Mouse (Mus musculus): Measurements from ENCODE around the gene C1qtnf1. TPM values are rescaled to one million over a fixed set of nuclear protein-coding genes. Genes with fewer than 3 reads are reported as not detected.

The C1qtnf1 gene
- polyA plus RNA-seq, 1 experiment = 21.8 TPM

DNA sequence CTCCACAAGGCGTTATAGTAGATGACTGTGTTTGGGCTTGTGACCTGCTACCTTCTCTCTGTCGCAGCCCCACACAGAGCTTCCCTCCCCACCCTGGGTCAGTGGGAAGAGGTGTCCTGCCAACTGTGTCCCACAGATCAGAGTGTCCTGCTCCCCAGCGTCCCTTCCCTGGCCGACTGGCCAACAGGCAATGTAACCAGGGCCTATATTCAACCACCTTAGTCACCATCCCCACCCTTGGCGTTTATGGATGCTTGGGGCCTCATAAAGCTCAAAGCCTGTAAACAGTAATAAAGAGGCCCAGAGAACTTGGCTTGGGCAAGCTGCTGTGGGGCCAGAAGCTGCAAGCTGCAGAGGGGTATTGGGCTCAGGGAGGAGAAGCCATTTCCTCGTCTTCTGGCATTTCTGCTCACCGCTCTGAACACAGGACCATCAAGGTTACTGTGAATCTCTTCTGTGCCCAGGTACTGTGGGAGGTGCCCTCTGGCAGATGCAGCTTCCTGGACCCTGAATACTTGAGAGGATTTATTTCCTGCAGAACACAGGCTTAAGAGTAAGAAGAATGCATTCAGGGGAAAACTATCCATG, 47.6 kb downstream of the C1qtnf1 start:
- no peak overlapping the region for H3K4me3 ChIP-seq (replicated peaks; ENCODE audit: extremely low read depth, low read depth, low read length)
- no peak for DNase-seq
- 0 out of 2 replicates have a peak, but pooled peaks cover 3% of the 10 kb centered on the region for H3K4me1 ChIP-seq (ENCODE audit: control insufficient read depth, insufficient read depth, low read length)
- WGBS = 89% methylated on average over 7 of the region's 7 CpGs
- TF ChIP-seq POLR2A (IDR thresholded peaks at IDR 0.05; ENCODE audit: borderline replicate concordance, extremely low read depth, low read depth, low read length) = no peak
- no peak for TF ChIP-seq CTCF (IDR thresholded peaks at IDR 0.05; ENCODE audit: insufficient read depth, low read length)

DNA sequence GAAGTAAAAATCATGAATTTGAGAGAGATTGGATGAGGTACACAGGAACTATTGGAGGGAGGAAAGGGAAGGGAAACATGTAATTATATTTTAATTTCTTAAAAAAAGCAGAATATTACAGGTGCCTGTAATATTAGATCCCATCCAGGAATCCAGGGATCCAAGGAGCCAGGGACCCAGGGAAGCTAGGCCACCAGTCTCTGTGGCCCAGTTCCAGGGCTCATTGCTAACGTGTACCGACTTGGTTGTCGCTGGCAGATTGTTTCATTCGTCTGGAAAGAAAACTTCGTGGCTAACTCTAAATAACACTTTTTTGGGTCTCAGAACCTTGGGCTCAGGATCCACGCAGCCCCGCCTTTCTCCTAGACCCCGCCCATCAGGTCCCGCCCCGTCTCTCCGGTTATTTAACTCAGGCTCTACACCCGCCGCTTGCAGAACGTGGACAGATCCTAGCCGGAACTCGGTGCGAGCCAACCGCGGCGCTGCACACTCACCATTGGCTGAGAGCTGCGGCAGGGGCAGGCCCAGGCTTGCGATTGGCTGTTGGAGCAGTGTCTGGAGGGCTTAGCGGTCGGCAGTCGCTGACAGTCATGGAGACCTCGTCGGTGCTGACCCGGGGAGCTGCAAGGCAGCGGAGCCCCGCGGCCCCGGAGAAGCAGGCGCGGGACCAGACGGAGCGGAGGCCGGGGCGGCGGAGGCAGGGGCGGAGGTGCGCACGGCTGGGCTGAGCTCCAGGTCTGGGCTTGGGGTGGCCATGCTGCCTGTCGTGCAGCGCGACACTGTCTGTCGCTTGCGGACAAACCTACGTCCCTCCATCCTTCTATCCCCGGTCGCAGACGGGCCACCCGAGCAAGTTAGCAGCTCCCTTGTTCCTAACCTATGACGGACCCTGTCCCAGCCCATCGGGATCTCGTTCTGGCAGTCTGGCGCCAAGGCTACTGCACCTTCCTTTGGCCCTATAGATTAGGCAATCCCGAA, 48.7 kb downstream of the C1qtnf1 start, which contains the start of gene Engase:
Engase (plus strand) TSS at position 434 of the 978 bp plus-strand sequence.
- H3K4me3 ChIP-seq (replicated peaks; ENCODE audit: extremely low read depth, low read depth, low read length) = peak within 1 kb of the TSS; percentile 65
- H3K4me1 ChIP-seq (ENCODE audit: control insufficient read depth, insufficient read depth, low read length) = 0 out of 2 replicates have a peak, but pooled peaks cover 3% of the 10 kb centered on the region
- WGBS = under 1% methylated on average over 57 of the region's 57 CpGs
- TF ChIP-seq CTCF (IDR thresholded peaks at IDR 0.05; ENCODE audit: insufficient read depth, low read length) (no peak), POLR2A (IDR thresholded peaks at IDR 0.05; ENCODE audit: borderline replicate concordance, extremely low read depth, low read depth, low read length) (peak; percentile 82)
- peak; percentile 92 for DNase-seq

DNA sequence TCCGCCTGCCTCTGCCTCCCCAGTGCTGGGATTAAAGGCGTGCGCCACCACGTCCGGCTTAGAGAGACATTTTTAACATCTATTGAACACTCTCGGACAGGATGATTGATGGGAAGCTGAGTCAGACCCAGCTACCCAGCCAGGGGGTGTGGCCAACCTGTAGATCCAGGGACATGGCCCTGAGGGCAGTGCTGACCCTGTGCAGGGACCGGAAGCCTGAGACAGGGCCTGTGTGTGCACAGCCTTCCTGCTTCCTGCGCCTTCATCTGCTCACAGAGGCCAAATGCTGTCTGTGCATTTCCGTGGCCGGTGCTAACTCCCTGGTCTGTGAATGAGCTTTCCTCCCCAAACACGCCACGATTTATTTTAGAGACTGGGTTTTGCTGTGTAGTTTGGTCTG, 51.8 kb downstream of the C1qtnf1 start:
- Histone ChIP-seq H3K4me1 (ENCODE audit: control insufficient read depth, insufficient read depth, low read length) (0 out of 2 replicates have a peak, but pooled peaks cover 3% of the 10 kb centered on the region), H3K4me3 (replicated peaks; ENCODE audit: extremely low read depth, low read depth, low read length) (no peak overlapping the region)
- WGBS = 59% methylated on average over 12 of the region's 12 CpGs
- TF ChIP-seq CTCF (IDR thresholded peaks at IDR 0.05; ENCODE audit: insufficient read depth, low read length) (no peak), POLR2A (IDR thresholded peaks at IDR 0.05; ENCODE audit: borderline replicate concordance, extremely low read depth, low read depth, low read length) (no peak)
- no peak for DNase-seq

DNA sequence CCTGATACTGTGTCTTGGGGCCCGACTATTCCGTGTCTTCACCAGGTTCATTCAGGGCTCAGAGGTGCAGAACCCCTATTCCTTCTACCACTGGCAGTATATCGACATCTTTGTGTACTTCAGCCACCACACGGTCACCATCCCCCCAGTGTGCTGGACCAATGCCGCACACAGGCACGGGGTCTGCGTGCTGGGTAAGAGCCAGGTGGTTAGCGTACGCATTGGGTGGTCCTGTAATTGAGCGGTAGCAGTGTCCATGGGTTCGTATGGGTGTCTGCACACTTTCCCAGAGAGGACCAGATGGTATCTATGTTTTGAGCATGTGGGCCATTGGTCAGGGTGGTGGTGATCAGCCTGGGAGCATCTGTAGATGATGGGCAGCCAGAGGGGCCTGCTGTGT, 53.2 kb downstream of the C1qtnf1 start:
- TF ChIP-seq POLR2A (IDR thresholded peaks at IDR 0.05; ENCODE audit: borderline replicate concordance, extremely low read depth, low read depth, low read length) (no peak), CTCF (IDR thresholded peaks at IDR 0.05; ENCODE audit: insufficient read depth, low read length) (no peak)
- WGBS = 95% methylated on average over 11 of the region's 11 CpGs
- DNase-seq = no peak
- Histone ChIP-seq H3K4me1 (ENCODE audit: control insufficient read depth, insufficient read depth, low read length) (0 out of 2 replicates have a peak, but pooled peaks cover 3% of the 10 kb centered on the region), H3K4me3 (replicated peaks; ENCODE audit: extremely low read depth, low read depth, low read length) (no peak overlapping the region)

DNA sequence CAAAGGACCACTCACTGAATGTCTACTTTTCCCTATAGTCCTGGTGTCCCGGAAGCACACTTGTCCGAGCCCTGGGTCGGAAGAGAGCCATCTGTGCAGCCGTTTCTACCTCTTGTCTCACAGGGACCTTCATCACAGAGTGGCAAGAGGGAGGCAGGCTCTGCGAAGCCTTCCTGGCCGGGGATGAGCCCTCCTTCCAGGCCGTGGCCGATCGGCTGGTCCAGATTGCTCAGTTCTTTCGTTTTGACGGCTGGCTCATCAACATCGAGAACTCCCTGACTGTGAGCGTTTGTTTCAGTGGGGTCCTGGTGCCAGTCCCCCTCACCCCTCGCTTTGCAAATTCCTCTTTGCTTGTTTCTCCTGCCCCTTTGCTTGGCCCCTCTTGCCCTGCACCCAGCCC, 53.7 kb downstream of the C1qtnf1 start:
- no peak for DNase-seq
- TF ChIP-seq CTCF (IDR thresholded peaks at IDR 0.05; ENCODE audit: insufficient read depth, low read length) (no peak), POLR2A (IDR thresholded peaks at IDR 0.05; ENCODE audit: borderline replicate concordance, extremely low read depth, low read depth, low read length) (no peak)
- H3K4me1 ChIP-seq (ENCODE audit: control insufficient read depth, insufficient read depth, low read length) = 0 out of 2 replicates have a peak, but pooled peaks cover 3% of the 10 kb centered on the region
- 91% methylated on average over 14 of the region's 14 CpGs for WGBS
- H3K4me3 ChIP-seq (replicated peaks; ENCODE audit: extremely low read depth, low read depth, low read length) = no peak overlapping the region

DNA sequence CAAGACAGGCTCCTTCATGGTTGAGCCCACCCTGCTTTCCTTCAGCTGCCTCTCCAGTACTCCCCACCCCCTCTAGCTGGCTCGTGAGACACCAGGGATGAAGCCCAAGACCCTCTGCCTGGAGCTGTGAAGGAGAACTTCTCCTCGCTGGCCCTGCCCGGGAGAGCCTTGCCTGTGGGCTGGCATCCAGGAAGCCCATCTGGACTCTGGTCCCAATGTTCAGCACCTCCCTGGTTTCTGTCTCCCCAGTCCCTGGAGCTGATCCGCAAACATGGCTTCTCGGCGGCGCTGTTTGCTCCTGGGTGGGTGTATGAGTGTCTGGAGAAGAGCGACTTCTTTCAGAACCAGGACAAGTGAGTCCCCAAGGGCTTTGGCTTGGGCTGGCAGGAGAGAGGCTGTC, 56.2 kb downstream of the C1qtnf1 start:
- Histone ChIP-seq H3K4me1 (ENCODE audit: control insufficient read depth, insufficient read depth, low read length) (no peaks in the 10 kb centered on the region), H3K4me3 (replicated peaks; ENCODE audit: extremely low read depth, low read depth, low read length) (no peak overlapping the region)
- TF ChIP-seq CTCF (IDR thresholded peaks at IDR 0.05; ENCODE audit: insufficient read depth, low read length) (no peak), POLR2A (IDR thresholded peaks at IDR 0.05; ENCODE audit: borderline replicate concordance, extremely low read depth, low read depth, low read length) (no peak)
- DNase-seq = no peak
- WGBS = 87% methylated on average over 8 of the region's 8 CpGs

DNA sequence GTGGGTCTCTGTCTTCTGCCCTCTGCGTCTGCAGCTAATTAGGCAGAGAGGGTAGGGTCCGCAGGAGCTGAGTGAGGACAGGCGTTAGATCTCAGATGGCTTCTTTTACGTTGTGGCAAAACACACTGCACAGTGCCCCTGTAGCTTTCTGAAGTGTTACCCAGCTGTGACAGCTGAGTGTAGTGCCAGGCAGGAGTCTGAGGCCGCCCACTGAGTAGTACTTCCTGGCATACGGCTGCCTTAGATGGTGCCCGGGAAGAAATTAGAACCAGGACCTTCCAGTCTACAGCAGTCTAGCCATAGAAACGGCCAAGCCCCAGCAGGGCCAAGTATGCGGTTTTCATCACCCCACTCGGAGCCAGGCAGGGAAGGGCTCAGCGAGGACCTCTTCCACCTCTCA, 57.3 kb downstream of the C1qtnf1 start:
- TF ChIP-seq POLR2A (IDR thresholded peaks at IDR 0.05; ENCODE audit: borderline replicate concordance, extremely low read depth, low read depth, low read length) (no peak), CTCF (IDR thresholded peaks at IDR 0.05; ENCODE audit: insufficient read depth, low read length) (no peak)
- Histone ChIP-seq H3K4me3 (replicated peaks; ENCODE audit: extremely low read depth, low read depth, low read length) (no peak overlapping the region), H3K4me1 (ENCODE audit: control insufficient read depth, insufficient read depth, low read length) (no peaks in the 10 kb centered on the region)
- no peak for DNase-seq
- WGBS = 74% methylated on average over 11 of the region's 11 CpGs

DNA sequence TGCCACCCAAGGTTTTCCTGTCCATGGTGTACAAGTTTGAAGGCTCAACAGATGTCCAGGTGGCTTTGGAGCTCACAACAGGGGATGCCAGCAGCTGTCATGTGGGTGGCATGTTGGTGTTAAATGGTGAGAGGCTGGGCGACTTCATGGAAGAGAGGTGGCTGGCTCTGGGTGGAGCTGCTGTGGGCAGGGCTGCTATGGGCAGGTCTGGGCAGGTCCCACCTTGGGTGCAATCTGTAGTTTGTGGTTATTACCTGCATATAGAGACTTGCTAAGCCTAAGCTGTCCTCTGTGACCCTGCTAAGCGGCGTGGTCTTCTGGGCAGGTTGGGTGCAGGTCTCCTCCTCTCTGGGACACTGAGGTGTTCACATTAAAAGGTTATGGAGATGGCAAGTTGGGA, 57.8 kb downstream of the C1qtnf1 start:
- 83% methylated on average over 3 of the region's 3 CpGs for WGBS
- no peak overlapping the region for H3K4me3 ChIP-seq (replicated peaks; ENCODE audit: extremely low read depth, low read depth, low read length)
- TF ChIP-seq POLR2A (IDR thresholded peaks at IDR 0.05; ENCODE audit: borderline replicate concordance, extremely low read depth, low read depth, low read length) = no peak
- TF ChIP-seq CTCF (IDR thresholded peaks at IDR 0.05; ENCODE audit: insufficient read depth, low read length) = no peak

DNA sequence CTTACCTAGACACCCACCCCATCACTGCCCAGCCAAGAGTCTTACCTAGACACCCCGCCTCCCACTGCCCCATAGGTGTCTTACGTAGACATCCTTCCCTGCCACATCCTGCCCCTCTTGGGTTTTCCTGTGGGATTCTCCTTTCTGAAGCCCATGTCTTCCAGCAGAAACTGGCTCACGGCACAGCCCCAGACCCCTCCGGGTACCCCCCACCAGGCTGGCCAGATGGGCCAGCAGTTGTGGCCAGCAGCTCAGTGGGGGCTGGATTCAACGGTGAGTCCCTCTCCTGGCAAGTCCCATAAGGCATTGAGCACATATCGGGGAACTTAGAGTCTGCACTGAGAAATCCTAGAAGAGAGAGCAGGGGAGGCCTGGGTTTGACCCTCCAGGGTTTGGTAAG, 58.3 kb downstream of the C1qtnf1 start:
- TF ChIP-seq POLR2A (IDR thresholded peaks at IDR 0.05; ENCODE audit: borderline replicate concordance, extremely low read depth, low read depth, low read length) (no peak), CTCF (IDR thresholded peaks at IDR 0.05; ENCODE audit: insufficient read depth, low read length) (no peak)
- 87% methylated on average over 6 of the region's 6 CpGs for WGBS
- H3K4me3 ChIP-seq (replicated peaks; ENCODE audit: extremely low read depth, low read depth, low read length) = no peak overlapping the region

More for the DNA sequence above, 57.8 kb downstream of the C1qtnf1 start:
- no peak for DNase-seq
- no peaks in the 10 kb centered on the region for H3K4me1 ChIP-seq (ENCODE audit: control insufficient read depth, insufficient read depth, low read length)

More for the DNA sequence above, 58.3 kb downstream of the C1qtnf1 start:
- no peaks in the 10 kb centered on the region for H3K4me1 ChIP-seq (ENCODE audit: control insufficient read depth, insufficient read depth, low read length)
- DNase-seq = no peak

Data from lung, adult 2 months (tissue).